Mouse (Mus musculus): Measurements from ENCODE around the gene BC037034.

The BC037034 gene

DNA sequence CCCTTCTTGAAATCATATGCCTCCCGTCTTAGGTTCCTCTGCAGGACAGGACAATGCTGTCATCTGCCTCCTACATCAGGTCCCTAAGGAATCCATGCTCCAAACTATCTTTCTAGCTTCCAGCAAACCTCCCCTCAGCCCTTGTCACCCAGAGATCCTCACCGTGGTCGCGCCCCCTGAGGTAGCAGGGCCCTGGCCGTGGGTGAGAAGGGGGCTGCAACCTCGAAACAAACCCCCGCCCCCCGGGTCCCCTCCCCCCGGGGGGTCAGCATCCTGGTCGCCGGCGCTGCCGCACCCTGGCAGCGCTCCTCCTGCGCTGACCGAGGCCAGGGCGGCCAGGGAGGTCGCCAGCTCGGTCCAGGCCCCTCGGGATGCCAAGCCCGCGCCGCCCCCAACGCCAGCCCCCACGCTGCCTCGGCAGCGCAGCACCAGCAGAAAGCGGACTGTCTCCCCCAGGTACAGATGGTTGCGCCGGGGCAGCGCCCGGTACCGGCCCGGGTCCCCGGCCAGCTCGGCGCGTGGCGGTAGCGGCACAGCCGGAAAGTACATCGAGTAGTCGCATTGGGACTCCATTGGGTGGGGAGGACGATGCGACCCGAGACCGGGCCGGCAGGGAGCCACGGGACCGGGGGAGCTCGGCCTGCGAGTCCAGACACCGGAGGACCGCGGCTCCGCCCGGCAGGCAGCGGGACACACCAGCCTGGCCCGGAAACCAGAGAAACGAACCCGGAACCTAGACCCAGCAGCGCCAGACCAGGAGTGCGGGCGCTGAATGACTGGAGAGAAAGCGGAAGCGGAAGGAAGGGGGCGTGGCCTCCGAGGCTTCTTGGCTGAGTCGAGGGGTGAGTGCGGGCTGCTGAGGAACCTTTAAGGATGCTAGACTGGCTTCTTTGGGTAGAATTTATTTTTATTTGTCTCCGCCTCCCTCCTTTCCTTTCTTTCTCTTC, at the start of gene BC037034:
TSS of gene BC037034 (minus strand) at position 774 of the 947 bp plus-strand sequence.
- DNase-seq (ENCODE audit: low read depth, low spot score): peak; percentile 97

DNA sequence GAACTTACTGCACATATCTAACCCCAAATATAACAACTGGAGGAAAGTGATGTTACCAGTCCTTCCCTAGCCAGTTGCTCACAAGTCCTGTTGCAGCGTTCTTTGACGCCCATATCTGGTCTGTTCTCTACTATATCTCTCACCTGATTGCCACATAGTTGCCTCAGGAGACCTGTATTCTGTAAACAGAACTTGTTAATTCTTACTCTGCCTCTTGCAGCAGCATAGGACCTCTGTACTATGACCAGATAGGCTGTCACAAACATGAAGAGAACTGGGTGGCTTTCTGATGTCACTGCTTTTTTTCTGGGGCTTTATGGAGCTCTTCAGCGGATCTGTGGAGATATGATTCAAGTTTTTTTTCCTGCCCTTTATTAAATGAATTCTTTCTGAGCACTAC, 49.0 kb upstream of the BC037034 start:
- no peak for DNase-seq (ENCODE audit: low read depth, low spot score)

DNA sequence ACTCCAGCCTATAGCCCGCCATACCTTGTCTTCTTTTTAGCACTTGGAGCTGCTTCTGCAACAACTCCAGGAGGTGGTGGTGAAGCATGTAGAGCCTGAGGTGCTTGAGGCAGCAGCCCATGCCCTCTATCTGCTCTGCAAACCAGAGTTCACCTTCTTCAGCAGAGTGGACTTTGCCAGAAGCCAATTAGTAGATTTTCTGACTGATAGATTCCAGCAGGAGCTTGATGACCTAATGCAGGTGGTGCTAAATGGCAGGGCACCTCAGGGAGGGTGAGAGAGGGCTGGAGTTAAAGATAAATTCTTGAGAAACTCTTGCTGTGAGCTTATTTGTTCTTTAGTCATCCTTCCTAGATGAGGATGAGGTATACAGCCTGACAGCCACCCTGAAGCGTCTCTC, 35.8 kb upstream of the BC037034 start:
- no peak for DNase-seq (ENCODE audit: low read depth, low spot score)

DNA sequence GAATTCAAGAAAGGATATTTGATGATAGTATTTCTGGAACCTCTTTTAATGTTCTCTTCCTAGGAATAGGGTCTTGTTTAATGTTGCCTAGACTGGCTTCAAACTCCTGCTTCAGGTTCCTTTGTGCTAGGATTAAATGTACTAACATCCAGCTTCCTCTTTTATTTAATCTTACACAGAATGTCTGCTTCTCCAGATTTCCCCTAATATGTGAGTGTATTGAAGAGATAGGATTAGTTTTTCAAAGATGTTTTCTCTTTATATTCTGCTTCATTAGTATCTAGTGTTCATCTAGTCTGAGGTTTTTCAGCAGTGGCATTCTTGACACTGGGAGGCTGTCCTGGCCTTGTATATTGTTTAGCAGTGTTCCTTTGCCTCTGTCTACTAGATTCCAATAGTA, 30.3 kb upstream of the BC037034 start:
- DNase-seq (ENCODE audit: low read depth, low spot score): no peak

DNA sequence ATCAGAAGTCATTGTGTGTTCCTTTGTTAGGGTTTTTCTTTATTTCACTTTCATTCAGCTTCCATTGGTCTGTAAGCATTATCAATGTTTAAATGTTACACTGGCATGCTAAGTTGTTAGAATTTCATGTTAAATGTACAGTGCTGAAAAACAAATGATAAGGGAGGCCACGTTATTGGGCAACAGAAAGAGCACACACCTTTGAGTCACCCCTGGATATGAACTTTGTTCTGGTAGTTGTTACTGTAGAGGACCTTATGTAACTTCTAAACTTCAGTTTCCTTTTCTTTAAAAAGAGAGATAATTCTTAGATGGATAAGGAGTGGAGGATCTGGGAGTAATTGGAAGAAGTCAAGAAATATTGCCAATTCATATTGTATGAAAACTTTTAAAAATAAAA, 27.8 kb upstream of the BC037034 start:
- DNase-seq (ENCODE audit: low read depth, low spot score): no peak

DNA sequence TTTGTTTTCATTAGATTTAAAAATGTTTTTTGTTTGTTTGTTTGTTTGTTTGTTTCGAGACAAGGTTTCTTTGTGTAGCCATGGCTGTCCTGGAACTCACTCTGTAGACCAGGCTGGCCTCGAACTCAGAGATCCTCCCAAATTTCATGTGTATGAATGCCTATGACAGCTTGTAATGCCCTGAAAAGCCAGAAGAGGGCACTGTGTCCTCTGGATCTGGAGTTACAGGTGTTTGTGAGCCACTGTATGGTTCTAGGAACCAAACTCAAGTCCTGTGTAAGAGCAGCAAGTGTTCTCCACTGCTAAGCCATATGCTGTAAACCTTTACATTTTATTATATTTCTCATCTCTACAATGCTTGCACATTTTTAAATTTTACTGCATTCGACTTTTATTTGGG, 24.0 kb upstream of the BC037034 start:
- no peak for DNase-seq (ENCODE audit: low read depth, low spot score)

DNA sequence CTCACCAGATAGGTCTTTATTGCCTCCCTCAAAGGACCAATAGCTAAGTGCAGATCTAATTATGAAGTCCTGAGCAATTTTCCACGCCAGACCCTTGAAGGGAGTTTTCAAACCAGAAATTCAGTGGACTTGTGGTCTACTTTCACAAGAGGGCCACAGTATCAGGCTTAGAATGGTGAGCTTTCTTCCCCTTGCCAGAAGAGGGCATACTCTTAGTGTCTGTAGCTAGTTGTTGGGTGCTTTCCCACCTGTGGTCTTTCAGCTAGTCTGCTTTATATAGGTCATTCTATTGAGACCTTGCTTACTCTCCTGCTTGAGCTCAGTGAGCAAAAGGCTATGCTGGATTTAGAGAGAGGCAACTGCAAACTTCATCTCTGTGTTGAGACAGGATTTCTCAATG, 19.7 kb upstream of the BC037034 start:
- DNase-seq (ENCODE audit: low read depth, low spot score): no peak

DNA sequence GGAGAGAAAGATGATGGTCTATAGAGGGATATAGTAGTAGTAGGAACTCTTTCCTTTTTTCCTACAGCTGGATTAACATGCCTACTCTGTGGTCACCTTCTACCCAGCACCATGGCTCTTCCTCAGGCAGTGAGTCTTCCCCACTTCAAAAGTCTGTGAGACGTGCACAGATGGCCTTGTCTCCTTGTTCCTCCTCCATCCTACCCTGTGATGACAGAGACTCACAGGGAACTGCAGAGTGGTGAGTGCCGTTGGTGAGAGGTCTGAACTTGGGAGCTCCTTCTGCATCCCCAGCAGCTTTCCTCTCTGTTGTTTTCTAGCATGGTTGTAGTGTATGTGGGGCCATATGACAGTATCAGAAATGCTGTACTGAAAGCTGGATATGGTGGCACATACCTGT, 18.0 kb upstream of the BC037034 start:
- DNase-seq (ENCODE audit: low read depth, low spot score): no peak

DNA sequence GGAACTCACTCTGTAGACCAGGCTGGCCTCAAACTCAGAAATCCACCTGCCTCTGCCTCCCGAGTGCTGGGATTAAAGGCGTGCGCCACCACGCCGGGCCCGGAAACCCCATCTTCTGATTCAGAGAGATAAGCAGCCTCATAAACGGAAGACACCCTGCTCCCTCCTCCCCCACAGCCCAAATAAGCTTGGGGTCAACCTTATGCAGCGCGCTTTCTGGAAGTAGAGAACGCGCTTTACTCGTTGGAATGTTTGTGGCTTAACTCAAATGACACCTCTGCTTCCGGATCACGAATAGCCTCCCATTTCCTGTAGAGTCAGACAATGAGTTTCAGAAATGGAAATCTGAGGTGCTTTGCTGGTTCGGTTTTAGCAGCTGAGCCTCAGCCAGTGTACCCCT, 17.0 kb upstream of the BC037034 start:
- no peak for DNase-seq (ENCODE audit: low read depth, low spot score)

DNA sequence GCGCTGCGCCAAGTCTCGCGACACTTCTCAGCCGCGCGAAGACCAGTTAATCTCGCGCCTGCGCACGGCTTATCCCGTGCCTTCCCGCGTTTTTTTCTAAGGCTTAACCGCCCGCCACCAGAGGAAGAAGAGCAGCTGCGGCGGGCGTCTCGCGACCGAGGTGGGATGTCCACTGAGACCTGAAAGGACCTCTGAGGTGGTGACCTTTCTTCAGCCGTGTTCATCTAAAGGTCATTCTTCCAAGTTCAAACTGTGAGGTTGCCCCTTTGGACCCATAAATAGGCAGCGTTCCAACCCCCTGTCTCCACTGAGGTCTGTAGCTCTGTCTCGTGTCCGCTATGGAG, 16.6 kb upstream of the BC037034 start:
- DNase-seq (ENCODE audit: low read depth, low spot score): no peak

DNA sequence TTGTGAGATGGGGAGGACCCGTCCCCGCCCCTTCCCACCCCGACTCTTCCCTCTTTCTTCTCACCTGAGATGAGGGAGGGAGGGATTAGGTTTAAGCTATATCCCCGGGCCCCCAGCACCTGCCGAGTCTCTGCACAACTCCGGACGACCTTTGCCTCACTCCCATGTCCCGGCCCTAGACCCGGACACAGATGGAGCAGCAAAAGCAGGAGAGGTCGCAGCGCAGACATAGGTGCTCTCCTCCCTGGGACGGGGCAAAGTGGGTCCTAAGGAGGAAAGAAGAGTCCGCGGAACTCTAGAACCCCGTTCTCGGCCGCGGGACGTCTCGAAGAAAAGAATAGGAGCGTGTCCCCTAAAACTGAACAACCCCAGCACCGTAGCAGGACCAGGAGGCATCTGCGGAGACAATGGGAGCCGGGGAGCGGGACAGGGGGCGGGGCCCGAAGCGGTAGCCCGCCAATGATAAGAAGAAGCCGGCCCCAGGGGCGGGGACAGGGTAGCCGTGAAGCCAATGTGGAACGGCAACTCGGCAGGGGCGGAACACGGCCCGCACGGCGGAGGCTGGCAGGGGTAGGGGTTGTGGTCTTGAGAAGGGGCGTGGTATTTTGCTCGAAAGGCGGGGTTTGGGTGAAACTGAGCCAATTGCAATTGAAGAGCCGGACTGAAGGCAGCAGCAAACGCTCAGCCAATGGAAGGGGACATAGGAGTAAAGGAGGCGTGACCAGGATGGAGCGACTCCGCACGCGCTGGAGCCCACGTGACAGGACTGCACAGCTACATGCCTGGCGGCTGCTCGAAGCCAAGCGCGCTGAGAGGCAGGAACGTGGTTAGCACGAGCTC, 16.0 kb upstream of the BC037034 start, which contains the start of the genes Gm43720, Gpc2 and Stag3:
TSS of gene Gm43720 (minus strand) at position 374 of the 840 bp plus-strand sequence.
TSS of gene Gpc2 (minus strand) at position 421 of the 840 bp plus-strand sequence.
TSS of gene Stag3 (plus strand) at position 656 of the 840 bp plus-strand sequence.
- DNase-seq (ENCODE audit: low read depth, low spot score): peak; percentile 92

DNA sequence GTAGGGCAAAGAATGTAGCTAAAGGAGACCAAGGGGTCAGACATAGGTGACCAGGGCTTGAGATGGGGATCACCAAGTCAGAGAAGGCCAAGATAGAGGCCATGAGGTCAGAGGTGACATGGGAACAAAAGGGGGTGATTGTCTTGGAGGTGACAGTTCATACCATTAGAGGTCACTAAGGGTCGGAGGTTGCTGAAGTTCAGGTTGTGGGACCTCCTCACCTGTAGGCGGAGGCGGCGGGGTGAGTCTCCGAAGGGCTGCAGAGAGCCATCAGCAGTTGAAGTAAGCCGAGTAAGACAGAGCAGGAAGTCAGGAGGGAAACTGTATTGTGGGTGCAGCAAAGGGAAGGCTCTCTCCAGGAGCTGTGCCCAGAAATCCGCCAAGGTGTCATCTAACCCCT, 14.2 kb upstream of the BC037034 start:
- no peak for DNase-seq (ENCODE audit: low read depth, low spot score)

DNA sequence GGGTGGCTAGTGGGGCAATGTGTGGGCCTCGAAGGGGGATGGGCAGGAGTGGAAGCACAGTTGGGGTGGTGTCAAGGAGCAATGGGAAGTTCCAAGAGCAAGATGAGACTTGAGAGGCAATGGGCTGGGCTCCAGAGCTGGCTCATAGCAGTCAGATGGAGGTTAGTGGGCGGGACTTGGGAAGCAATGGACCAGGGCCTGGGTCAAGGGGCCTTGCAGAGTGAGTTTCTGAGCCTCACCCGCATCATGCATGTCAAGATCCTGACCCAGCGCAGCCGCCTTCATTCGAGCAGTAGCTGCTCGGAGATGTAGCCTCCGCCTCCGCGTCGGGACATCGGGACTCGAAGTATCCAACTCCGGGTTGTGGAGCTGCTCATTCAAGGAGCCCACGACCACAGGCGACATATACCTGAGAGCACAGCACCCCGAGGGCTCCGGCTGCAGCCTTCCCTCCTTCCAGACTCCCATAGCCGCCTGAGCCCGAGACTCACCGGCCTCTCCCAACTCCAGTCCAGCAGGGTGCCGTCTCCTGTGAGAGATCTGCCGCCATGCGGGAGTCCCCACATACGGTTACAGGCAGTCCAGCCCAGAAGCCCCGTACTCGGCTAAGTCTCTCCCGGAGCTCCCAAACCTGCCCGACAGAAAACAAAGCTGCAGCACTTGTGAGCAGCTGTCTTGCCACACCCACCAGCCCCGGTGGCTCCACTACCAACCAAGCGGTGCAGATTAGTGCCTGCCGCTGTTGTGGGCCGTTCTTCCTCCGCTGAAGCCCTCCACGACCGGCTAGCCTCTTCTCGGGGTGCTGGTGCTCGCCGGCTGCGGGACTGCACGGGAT, 11.6 kb upstream of the BC037034 start:
- no peak for DNase-seq (ENCODE audit: low read depth, low spot score)

DNA sequence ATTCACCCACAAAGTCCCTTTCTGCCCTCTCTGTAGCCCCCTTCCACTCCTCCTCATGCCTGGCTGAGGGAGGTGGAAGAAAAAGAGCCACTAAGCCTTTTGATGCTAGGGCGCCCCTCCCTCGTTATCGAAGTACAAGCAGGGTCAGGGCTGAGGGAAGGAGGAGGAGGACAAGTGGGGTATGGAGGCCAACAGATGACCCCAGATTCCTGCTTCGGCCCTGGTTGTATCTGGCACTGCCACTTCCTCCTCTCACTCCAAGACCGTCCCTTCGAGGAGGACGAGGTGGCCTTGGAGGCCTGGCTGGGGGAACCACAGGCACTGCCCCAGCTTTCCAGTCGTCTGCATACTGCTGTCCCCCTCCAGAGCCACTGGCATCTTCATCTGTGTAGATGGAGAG, 10.4 kb upstream of the BC037034 start:
- no peak for DNase-seq (ENCODE audit: low read depth, low spot score)

DNA sequence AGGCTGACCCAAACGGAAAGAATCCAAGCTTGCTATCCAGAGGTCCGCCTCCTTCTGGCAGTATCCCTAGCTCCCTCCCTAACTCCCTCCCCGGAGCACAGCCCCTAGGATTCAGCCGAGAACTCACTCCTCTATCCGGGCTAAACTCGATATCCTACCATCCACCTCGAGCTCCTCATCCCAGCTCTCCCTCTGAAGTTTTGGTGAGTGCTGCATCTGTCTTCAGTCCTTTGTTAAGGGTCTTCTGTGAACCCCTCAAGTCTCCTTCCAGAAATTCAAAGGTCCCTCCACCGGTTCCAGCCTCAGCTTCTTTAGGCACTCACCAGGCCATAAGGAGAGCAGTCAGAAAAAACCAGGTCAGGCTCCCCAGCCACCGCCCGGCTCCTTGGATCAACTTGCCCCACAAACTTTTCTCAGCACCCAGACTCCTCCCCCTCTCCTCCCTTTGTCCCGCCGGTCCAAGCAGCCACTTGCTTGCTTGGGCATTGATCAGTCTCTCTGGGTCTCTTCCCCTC, 8.6 kb upstream of the BC037034 start, which contains the start of gene Gal3st4:
TSS of gene Gal3st4 (minus strand) at position 432 of the 515 bp plus-strand sequence.
- no peak for DNase-seq (ENCODE audit: low read depth, low spot score)

DNA sequence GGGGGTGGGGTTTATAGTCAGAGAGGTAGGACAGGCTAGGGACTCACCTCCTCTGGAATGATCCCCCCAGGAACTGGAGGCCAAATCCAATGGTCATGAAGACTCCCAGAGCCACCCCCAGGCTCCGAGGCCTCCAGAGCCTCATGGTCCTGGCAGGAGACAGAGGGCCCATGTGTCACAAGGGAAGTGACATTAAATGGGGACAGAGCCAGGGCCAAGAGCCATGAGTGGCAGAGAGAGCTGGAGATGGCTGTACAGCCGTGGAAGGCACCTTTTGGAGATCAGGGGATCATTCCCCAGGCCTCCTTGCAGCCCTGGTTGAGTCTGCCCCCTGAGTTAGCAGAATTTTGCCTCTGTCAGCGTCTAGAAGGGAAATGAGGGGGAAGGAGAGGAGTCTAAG, 7.4 kb upstream of the BC037034 start:
- no peak for DNase-seq (ENCODE audit: low read depth, low spot score)

DNA sequence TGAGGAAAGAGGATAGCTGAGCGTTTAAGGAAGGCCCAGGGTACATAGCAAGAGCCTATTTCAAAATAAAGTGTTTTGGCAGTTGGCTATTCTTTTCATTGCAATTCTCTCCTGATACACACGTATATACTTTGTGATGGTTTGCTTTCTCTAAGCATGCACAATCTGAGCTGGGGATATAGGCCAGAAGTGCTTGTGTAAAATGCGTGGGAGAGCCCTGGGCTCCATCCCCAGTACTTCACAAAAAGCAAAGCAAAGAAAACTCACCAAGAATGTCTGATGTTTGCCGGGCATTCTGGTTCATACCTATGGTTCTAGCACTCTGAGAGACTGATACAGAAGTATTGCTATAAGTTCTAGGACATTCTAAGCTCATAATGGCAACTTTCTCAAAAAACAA, 5.1 kb upstream of the BC037034 start:
- DNase-seq (ENCODE audit: low read depth, low spot score): peak; percentile 51

DNA sequence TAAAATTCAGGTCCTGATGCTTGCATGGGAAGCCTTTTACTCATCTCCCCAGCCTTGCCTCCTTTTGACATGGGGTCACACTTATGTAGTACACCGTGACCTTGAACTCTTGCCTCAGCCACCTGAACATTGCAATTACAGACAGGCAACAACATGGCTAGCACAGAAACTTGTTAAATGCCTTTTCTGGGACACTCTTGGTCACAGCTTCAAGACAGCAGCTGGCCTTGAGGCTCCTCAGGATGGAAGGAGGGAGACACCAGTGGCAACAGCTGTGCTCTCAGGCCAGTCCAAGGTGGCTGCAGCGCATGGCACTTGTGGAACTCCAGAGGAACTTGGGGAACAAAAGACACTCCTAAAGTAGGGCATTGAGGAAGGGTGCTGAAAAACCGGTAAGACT, 3.3 kb upstream of the BC037034 start:
- no peak for DNase-seq (ENCODE audit: low read depth, low spot score)

DNA sequence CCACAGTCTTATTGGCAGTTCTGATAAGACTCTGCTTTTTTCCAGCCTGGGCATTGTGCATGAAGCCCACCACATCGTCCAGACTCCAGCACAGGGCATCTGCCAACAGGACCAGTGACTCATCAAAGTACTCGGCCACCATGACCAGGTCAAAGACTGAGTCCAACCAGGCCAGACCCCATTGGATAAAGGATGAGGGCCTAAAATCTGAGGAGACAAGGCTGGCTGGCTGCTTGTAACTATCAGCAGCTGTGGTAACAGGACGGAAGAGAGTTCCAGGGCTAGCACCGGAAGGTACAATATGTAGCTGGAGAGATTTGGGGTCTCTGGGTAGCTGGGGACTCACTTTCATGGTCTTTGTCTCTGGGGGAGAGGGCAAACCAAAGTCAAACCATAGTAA, 1.9 kb upstream of the BC037034 start:
- no peak for DNase-seq (ENCODE audit: low read depth, low spot score)

DNA sequence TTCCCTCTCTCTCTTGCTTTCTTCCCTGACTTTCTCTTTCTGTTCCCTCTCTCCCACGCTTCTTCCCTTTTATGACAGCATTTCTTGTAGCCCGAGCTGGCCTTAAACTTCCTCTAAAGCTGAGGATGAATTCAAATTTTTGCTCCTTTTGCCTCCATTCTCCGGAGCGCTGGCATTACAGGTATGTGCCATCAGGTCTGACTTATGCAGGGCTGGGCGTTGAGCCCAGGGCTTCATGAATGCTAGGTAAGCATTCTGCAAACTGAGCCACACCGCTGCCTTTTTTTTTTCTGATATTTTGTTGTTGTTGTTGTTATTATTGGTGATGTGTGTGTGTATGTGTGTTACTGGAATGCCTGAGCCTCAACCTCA, 360 bp upstream of the BC037034 start:
- DNase-seq (ENCODE audit: low read depth, low spot score): no peak

DNA sequence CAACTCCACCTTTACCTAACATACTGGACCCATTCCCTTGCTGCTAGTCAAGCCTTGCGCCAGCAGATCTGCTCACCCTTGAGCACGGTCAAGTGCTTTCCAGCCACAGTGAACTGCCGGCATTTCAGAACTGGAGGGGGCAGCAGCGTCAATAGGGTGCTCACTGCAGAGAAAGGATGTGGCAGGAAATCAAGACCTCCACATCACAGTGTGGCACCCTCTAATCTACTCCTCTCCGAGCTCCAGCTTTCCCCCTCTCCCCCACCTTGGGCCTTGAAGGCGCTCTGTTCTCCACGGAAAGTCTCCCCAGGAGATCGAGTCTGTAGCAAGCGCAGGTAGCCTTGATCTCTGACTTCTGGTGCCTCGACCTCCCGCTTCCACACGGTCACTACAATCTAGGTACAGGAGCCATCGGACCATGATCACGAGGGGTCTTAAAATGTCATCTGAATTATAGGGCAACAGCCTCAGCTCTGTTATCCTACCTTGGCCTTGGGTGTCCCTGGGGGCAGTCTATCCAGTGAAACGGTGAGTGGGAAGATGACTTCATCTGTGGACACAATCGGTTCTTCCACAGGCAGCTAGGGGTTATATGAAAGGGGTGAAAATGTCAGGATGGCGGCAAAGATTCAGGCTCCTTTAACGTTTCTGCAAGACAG, 1.1 kb downstream of the BC037034 start:
- DNase-seq (ENCODE audit: low read depth, low spot score): no peak

Data from brain, adult 2 months (tissue).